Mouse (Mus musculus): Measurements from ENCODE around the gene Xylt2.
"Not testable (repeated sequence)": the region's sequence is repeated elsewhere in the genome, so short reads cannot be mapped to it uniquely, and the experiment has no call there.

The Xylt2 gene

DNA sequence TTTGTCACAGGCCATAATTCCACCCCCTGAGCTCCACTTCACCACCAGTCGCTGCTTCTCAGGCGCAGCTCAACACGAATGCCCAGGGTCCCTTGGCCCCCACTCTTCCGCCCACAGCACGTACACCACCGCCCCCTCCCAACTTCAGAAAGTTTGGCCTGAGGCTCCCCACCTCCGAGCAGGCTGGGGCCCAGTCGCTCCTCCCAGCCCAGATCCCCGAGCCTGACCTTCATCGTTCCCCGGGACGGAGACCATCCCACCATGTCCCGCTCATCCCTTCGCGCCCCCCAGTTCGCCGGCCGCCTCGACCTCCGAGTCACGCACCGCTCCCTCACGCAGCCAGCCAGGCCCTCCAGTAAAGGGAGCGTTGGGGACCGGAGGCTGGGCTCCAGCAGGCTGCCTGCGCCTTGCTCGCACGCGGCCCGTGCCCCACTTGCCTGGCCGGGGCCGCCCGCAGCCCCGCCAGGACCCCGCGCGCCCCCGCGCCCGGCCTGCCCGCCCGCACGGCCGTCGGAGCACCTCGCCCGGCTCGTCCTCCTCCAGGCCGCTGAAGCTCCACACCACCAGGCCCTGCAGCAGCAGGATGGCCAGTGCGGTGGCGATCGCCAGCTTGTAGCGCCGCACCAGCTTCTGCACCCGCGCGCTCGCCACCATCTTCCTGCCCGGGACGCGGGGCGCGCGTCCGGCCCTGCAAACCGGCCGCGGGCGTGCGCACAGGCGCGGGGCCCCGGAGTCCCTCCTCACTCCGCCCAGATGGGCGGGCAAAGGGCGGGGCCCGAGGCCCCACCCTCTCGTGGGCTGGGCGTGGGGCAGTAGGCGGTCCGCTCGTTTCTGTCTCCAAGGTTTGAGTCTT lies at the start of gene Xylt2:
TSS of gene Xylt2 (minus strand) at position 762 of the 853 bp plus-strand sequence.
- DNase-seq (ENCODE audit: low spot score in 2 of 2) = peak; percentile 80 to 86

DNA sequence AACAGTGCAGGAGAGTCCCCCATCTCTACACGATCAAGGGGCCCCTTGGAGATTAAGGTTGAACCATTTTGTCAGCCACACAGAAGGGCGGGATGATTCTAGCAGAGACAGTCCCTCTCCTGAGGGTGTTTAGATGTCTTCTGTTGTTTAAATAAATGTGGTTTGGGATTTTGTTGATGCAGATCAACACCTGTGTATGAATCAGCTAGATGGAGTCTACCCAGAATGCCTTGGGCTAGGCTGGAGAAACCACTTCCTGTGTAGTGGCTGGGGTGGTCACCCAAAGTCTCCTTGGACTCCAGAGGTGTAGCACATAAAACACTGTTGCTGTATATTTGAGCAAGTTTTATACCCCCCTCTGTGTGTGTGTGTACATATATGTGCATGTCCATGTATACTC lies 41.9 kb upstream of the Xylt2 start:
- DNase-seq (ENCODE audit: low spot score in 2 of 2) = no peak

DNA sequence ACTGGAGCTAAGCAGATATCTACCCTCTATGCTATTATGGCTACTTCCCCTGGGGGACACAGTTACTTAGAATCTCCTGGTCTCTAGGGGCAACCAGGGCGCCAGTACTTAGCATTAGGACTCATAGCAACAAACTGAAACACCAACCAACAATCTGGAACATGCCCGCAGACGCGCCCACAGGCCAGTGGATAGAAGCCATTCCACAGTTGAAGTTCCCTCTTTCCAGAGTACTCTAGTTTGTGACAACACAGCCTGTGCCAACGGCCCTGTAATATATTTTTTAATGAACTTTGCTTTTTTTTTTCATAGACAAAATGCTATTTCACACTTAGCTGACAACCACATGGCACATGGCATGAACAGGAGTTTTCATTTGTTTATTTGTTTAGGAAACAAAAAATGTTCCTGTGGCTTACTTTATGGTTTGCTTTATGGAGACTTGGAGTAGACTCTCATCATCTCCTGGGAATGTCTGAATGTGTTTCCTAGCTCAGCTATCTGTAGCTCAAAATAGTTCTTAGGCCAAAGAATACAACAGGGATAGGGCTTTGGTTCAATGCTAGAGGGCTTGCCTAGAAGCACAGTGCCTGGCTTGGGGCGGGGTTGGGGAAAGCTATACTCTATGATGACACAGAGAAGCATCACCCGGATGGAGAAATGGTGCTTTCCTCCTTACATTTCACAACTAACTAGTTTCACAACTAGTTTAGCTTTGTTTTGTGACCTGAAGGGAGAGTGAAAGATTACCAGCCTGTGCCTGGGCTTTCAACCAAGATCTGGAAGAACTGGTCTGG lies 41.0 kb upstream of the Xylt2 start:
- DNase-seq (ENCODE audit: low spot score in 2 of 2) = no peak

DNA sequence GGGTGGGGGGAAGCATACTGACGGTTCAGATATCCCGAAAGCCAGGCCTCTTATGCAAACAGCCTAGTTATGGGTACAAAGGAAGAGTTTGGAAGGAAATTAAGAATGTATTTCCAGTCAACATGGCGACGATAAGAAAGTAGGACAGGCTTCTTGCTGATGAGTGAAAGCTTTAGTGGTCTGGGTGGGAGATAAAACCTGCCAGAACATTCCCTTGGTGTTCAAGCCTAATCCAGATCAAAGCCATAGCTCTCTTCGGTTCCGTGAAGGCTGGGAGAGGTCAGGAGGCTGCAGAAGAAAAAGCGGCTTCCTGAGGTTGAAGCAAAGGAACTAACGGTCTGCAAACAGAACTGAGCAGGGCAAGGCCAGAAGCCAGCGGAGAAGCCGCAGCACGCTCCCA lies 39.9 kb upstream of the Xylt2 start:
- DNase-seq (ENCODE audit: low spot score in 2 of 2) = no peak

DNA sequence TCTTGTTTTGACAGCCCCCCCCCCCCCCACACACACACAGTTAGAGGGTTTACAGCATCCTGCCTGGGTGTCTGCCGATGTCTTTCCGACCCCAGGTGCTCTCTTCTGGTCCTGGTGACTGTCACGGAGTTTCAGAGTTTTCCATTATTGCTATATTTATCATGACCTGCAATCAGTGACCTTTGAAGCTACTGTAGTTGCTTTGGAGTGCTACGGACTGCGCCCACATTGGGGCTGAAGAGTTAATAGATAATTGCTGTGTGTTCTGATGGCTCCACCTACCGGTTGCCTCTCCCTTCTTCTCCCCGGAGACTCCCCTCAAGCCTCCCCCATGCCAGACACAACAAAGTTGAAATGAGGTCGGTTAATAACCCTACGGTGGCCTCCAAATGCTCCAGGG lies 39.4 kb upstream of the Xylt2 start:
- DNase-seq (ENCODE audit: low spot score in 2 of 2) = no peak

DNA sequence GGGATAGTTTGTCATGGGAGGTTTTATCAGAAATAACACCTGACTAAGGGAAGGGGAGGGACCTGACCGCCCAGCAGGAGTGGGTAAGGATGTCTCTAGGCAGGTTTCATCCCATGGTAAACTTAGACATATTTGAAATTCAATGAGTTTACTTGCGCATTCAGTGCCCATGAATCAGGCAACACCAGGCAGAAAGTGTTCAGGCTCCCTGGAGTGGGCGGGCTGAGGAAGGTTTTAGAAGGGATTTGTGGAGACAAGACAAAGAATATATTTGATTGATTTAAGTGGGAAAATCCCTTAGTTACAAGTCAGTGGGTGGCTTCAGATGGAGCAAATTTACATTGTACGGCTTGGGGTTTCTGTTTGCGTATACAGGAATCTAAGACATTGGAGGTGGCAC lies 38.3 kb upstream of the Xylt2 start:
- DNase-seq (ENCODE audit: low spot score in 2 of 2) = no peak

DNA sequence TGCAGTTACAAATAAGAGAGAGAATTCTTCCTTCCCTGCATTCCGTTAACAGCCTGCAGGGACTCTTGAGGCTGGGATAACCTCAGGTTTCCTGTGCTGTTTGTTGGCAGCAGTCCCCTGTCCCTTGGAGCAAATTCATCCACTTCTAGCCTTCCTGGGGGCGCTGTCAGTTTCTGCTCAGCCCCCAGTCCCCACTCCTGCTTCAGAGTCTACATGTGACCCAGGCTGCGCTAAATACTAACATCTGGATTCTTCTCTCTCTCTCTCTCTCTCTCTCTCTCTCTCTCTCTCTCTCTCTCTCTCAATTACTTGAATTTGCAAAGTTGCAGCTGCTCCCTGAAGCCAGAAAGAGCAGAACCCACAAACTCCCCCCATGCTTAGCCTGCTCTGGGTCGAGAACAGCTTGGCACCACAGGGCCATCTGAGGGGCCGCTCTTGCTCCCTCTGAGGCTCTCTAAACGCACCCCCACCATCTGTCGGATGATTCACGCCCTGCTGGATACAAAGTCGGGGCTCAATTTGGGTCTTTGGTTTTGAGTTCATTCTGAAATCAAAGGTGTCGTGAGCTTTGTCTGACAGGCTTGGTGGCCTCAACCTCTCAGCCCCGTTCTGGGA lies 36.0 kb upstream of the Xylt2 start:
- no peak for DNase-seq (ENCODE audit: low spot score in 2 of 2)

DNA sequence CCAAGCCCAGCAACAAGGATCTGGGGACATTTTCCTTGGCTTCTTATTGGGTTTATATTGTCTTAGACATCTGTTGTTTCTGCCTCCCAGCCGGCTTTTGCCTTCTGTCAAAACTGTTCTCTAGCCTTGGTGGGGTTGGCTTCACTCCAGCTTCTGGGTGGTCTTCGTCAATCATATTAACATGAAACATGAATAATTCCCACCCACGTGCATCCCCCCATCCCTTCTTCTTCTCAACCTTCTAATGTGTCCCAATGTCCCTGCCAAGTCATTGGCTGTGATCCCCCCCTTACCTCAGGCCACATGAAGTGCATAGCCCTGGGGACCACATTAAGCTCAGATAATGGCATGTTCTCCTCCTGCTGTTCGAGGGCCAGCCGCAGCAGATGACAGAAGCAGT lies 27.2 kb upstream of the Xylt2 start, which contains the start of gene Gm11541:
TSS of gene Gm11541 (minus strand) at position 28 of the 400 bp plus-strand sequence.
- DNase-seq (ENCODE audit: low spot score in 2 of 2) = no peak

DNA sequence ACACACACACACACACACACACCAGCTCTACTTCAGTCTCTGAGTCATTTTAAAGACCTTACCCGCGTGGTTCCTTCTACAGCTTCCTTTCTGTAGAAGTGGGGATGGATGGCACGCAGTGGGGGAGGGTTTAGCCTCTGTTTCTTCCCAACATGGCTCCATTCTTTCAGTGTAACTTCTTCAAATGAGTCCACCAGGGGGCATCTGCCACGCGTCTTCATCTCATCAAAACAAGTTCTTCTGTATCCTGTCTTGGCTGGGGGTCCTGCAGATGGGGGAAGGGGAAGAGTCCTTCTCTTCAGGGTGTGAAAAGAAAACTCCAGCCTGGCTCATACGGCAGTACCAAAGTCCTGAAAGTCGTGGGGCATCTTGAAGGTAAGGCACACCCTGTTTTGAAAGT lies 26.7 kb upstream of the Xylt2 start:
- no peak for DNase-seq (ENCODE audit: low spot score in 2 of 2)

DNA sequence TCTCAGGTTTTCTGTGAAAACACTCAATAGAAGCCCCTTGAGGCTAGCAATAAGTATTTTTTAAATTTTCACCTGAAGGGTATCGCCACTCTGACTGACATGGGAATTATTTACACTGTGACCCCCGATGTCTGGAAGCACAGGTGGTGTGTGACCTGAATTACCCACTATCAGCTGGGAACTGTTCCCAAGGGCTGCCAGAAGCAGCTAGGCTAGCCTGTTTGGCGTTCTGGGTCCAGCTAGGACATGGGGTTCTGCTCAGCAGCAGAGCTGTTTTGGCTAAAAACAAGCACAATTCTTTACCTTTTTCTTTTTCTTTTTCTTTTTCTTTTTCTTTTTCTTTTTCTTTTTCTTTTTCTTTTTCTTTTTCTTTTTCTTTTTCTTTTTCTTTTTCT lies 24.9 kb upstream of the Xylt2 start:
- DNase-seq (ENCODE audit: low spot score in 2 of 2) = no peak

DNA sequence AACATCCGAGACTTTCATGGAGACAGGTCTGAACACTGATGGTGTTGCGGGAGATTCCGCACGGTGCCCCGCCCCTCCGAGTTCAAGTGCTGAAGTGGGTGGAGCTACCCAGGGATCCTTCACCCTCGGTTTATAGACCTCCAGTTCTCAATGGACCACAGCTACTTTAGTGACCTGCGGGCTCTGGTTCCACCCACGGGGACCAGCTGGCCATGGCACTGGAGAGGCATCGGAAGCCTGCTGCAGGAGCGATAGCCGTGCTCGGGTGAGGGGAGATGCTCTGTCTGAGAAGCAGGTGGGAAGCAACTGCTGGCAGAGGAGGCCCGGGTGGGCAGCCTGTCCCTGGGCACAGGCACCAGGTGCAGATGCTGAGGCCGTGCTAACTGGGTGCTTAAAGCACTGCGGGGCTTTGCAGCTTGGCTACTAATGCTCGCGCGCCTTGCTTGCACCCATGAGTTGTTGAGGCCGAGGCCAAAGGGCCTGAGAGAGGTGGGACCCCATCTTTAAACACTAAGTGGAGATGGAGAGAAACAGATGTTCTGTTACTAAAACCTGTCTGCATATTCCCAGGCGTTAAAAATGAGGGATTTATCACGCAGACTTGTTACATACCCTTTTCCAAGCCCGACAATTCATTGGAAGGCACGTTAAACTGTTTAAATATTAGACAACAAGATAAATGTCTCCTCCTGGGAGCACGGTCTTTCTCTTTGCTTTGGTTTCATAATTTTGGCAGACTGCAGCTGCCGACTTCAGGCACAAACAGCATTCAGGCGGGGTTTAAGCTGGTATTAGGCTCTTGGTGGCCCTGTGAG lies 24.3 kb upstream of the Xylt2 start:
- no peak for DNase-seq (ENCODE audit: low spot score in 2 of 2)

DNA sequence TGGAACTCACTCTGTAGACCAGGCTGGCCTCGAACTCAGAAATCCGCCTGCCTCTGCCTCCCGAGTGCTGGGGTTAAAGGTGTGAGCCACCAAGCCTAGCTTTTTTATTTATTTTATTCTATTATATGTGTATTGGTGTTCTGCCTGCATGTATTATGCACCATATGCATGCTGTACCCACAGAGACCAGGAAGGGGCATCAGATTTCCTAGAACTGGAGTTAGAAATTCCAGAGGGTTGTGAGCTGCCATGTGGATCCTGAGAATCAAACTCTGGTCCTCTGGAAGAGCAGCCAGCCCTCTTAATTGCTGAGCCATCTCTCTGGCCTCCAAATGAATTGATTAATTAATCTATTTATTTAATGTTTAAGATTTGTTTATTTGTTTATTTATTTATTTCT lies 22.1 kb upstream of the Xylt2 start:
- DNase-seq (ENCODE audit: low spot score in 2 of 2) = no peak

DNA sequence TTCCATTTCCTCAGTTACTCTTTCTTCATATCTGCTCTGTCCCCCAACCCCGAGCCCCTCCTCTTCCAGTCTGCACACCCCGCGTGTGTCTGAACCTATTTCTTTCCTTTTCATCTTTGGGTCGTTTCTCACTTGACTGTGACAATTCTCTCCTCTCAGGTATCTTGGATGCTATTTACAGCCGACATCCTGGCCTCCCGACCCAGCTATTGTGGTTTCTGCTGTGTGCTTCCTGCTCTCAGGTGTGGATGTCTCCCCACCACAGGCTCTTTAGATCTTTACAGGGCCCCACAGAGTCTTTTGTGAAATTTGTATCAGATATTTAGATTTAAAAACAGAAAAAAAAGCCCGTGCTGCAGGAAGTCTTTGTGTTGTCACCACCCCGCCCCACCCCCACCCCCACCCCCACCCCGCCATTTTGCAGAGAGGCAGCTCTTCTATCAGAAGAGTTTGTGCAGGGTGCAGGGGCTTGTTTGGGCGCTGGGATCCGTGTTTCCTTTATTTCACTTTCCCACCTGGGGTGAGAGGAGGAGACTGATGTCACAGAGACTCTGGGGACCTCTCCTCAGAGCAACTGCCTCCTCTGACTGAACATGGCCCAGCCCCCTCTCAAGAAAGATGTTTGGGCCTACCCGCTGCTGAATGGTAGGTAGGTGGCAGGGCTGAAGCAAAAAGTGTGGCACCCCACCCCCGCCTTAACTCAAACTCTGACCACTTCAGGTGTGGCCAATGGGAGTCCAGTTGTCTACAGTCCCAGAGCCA lies 20.6 kb upstream of the Xylt2 start:
- no peak for DNase-seq (ENCODE audit: low spot score in 2 of 2)

DNA sequence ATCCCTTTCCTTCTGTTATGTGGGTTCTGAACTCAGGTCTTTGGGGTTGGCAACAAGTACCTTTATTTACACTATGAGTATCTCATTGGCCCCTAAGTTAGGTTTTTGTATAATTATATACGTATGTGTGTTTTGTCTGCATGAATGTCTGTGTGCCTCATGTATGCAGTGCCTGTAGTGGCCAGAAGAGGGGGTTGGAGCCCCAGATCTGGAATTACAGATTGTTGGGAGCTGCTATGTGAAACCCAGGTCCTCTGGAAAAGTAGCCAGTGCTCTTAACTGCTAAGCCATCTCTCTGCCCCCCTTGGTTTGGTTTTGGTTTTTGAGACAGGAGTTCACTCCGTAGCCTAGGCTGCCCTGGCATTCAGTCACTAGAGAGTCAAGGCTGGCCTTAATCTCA lies 19.8 kb upstream of the Xylt2 start:
- DNase-seq (ENCODE audit: low spot score in 2 of 2) = no peak

DNA sequence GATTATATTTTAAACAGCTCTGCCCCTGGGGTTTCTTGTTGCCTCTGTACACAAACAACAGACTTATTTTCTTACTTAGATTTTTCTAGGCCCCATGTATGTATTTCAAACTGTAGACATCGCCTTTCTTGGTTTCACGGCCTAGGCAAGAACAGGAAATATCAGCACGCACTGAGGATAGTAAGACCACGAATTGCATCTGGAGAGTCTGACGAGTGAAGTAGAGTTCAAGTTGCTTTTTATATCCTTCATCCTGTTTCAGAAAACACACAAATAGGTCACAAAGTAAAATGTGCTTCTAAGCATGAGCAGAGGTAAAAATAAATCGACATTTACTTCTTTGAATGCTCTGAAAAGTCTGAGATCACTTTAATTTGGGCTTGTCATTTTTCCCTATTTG lies 18.2 kb upstream of the Xylt2 start:
- DNase-seq (ENCODE audit: low spot score in 2 of 2) = no peak

DNA sequence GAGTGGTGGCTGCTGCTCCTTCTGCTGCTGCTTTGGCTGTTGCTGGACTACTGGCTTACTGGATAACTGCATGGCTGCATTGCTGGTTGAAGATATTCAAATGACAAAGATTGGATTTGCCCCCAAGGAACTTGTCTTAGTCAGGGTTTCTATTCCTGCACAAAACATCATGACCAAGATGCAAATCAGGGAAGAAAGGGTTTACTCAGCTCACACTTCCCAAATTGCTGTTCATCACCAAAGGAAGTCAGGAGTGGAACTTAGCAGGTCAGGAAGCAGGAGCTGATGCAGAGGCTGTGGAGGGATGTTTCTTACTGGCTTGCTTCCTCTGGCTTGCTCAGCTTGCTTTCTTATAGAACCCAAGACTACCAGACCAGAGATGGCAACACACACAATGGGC lies 15.2 kb upstream of the Xylt2 start:
- not testable (repeated sequence) for DNase-seq (ENCODE audit: low spot score in 2 of 2)

DNA sequence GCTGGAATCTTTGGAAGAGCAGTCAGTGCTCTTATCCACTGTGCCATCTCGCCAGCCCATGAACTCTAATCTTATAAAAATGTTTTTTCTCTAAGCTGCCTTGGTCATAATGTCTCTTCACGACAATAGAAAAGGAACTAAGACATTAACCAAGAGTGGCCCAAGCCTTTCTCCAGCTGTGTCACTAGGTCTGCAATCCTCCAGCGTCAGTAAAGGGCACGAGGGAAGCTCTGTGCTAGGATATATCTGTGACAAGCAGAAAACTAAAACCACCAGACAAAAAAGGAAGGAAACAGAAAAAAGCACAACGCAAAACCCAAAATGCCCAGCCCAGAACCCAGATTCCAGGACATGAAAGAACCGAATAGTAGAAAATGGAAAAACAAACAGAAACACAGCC lies 9.9 kb upstream of the Xylt2 start:
- no peak for DNase-seq (ENCODE audit: low spot score in 2 of 2)

DNA sequence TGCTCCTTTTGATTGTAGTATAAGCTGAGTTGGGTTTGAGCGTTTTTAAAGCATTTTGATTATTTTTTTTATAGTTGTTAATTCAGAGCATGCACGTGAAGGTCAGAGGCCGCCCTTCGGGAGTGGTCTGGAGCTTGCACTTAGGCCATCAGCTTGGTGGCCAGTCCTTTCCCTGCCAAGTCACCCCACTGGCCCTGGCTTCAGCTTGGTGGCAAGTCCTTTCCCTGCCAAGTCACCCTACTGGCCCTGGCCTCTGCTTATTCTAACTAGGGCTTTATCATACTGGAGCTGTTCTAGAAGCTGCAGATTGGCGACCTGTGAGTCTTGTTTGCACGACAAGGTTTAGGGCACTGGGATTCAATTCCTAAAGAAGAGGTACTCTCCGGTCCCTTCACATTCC lies 5.1 kb upstream of the Xylt2 start:
- no peak for DNase-seq (ENCODE audit: low spot score in 2 of 2)

DNA sequence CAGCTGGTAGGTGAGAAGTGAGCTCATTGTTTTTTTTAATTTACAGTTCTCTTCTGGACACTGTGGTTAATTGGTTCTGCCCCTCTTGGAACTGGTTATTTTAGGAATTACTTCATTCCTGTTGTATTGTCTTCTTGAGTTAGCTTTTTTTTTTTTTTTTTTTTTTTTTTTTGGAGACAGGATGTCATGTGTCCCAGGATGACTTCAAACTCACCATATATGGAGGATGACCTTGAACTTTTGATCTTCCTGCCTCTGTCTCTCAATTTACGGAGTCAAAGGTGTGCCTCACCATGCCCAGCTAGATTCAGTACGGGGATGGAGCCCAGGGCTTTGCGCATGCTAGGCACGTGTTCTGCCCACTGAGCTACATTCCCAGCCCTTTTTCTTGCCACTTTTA lies 4.3 kb upstream of the Xylt2 start:
- no peak for DNase-seq (ENCODE audit: low spot score in 2 of 2)

DNA sequence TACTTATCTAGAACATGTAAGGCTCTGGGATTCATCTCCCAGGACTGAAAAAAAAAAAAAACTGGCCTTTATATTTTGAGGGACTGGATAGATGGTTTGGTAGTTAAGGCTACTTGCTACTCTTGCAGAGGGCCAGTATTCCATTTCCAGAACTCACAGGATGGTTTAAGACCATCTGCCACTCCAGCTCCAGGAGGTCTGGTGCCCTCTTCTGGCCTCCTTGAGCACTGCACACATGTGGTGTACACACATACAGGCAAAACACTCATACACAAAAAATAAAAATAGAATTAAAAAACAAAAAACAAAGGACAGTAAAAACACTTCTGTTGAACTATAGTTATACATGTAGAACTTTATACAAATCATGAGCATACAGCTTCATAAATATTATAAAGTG lies 3.3 kb upstream of the Xylt2 start:
- no peak for DNase-seq (ENCODE audit: low spot score in 2 of 2)

DNA sequence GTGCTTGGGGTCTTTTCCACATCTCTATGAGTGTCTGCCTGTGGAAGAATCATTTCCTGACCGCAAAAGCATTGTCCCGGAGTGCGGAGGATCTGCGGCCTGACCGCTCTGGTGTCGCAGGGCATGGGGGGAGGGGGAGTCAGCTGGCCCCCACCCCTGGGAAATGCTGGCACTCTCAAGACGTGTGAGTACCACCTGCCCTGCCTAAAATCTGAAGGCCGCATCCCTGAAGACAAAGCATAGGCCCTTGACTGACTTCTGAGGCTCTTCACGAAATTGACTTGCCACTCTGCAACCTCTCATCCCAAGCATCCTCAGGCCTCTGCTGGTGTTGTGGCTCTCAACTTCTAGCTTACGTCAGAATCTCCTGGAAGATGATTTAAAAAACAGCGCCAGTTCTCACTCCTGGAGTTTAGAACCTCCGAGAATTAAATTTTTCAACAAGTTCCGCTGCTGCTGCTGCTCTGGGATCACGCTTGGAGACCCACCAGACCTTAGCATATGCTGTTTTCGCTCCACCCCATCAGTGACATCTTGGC lies 361 bp upstream of the Xylt2 start:
- DNase-seq (ENCODE audit: low spot score in 2 of 2) = no peak

All from spleen, postnatal 14 days (tissue).